Mouse (Mus musculus) intestine, embryonic 16.5 days (tissue): ENCODE measurements around the gene Gm13271. TPM values are rescaled to one million over a fixed set of nuclear protein-coding genes. Genes with fewer than 3 reads are reported as not detected.
"Not testable (repeated sequence)": the region's sequence is repeated elsewhere in the genome, so short reads cannot be mapped to it uniquely, and the experiment has no call there.

ENCODE experiments used
- ATAC-seq: fragments of 200-750 bp; cut with Nextera tagmentation; 2 replicates; pipeline ENCODE4 v1.8.0; 2017; ENCODE audit warnings: moderate TSS enrichment, moderate library complexity
- H3K27ac ChIP-seq: fragments of 300-500 bp; sonication (generic); 2 replicates; pipeline ENCODE4 v1.5.1; 2014; ENCODE audit warnings: mild to moderate bottlenecking, low read length
- H3K27me3 ChIP-seq: fragments of 300-500 bp; sonication (generic); replicated peaks from 2 replicates; pipeline ENCODE4 v1.6.1; 2014; ENCODE audit warnings: low read length, control low read depth, mixed read lengths; ENCODE audit not compliant: control insufficient read depth, insufficient read depth
- H3K36me3 ChIP-seq: fragments of 300-500 bp; sonication (generic); 2 replicates; pipeline ENCODE4 v1.6.1; 2014; ENCODE audit warnings: low read length, control low read depth; ENCODE audit not compliant: control insufficient read depth, insufficient read depth
- H3K4me1 ChIP-seq: fragments of 300-500 bp; sonication (generic); 2 replicates; pipeline ENCODE4 v1.6.1; 2014; ENCODE audit warnings: low read length, control low read depth, mixed read lengths; ENCODE audit not compliant: control insufficient read depth, insufficient read depth
- H3K4me2 ChIP-seq: fragments of 300-500 bp; sonication (generic); 2 replicates; pipeline ENCODE4 v1.6.1; 2014; ENCODE audit warnings: low read depth, low read length, control low read depth
- H3K4me3 ChIP-seq: fragments of 300-500 bp; sonication (generic); 2 replicates; pipeline ENCODE4 v1.5.1; 2014; ENCODE audit warnings: mild to moderate bottlenecking, low read length
- H3K9ac ChIP-seq: fragments of 300-500 bp; sonication (generic); 2 replicates; pipeline ENCODE4 v1.6.1; 2014; ENCODE audit warnings: low read depth, low read length
- H3K9me3 ChIP-seq: fragments of 300-500 bp; sonication (generic); 2 replicates; pipeline ENCODE4 v1.6.1; 2016; ENCODE audit warnings: low read length, control low read depth; ENCODE audit not compliant: control insufficient read depth
- WGBS: fragments of 180-500 bp; shearing (Covaris S2); extraction: QIAGEN DNeasy Blood & Tissue Kit; methylation state at CpG from one replicate; pipeline ENCODE4 v1.1.7; 2014; 5-methylcytosine and 5-hydroxymethylcytosine counted together
- polyA plus RNA-seq: library from polyadenylated mRNA; unstranded; fragments of >200 nt; fragmentation: Nextera tagmentation; extraction: Ambion mirVana; gene quantifications from 2 replicates; pipeline ENCODE4 v1.2.1, GENCODE M21; 2015

Gm13271 gene
- polyA plus RNA-seq, 1 experiment from 2014 or later = not detected

- not testable (repeated sequence) for H3K4me3 ChIP-seq, H3K27ac ChIP-seq, H3K9ac ChIP-seq, H3K4me1 ChIP-seq, H3K4me2 ChIP-seq, H3K36me3 ChIP-seq, ATAC-seq, H3K27me3 ChIP-seq, H3K9me3 ChIP-seq
- WGBS = no CpG with 5 or more reads among the region's 29 CpGs
Observed at GRCm38 (mm10) chr4:88779550-88779949, 24.9 kb downstream of the Gm13271 start, which contains the start of gene Gm13272. Gm13272 (plus strand) TSS chr4:88779850.

- H3K4me1 ChIP-seq, H3K36me3 ChIP-seq, ATAC-seq, H3K27ac ChIP-seq, H3K27me3 ChIP-seq, H3K9me3 ChIP-seq, H3K4me2 ChIP-seq, H3K4me3 ChIP-seq, H3K9ac ChIP-seq: not testable (repeated sequence)
- WGBS = 45% methylated on average over 13 of the region's 18 CpGs
Observed at GRCm38 (mm10) chr4:88780320-88780719, 25.7 kb downstream of the Gm13271 start.

GRCm38 (mm10) chr4:88781831-88782230, 27.2 kb downstream of the Gm13271 start, which contains the start of gene Ifnz:
Ifnz (plus strand) TSS chr4:88782131.
- H3K27me3 ChIP-seq, ATAC-seq, H3K27ac ChIP-seq, H3K36me3 ChIP-seq, H3K9me3 ChIP-seq, H3K4me1 ChIP-seq, H3K9ac ChIP-seq: not testable (repeated sequence)
- peak within 1 kb of the TSS; percentile 27; the same call in 1 of the 2 replicates for H3K4me3 ChIP-seq
- WGBS = 17% methylated on average over 4 of the region's 7 CpGs
- peak within 1 kb of the TSS; percentile 33; the same call in 1 of the 2 replicates for H3K4me2 ChIP-seq

GRCm38 (mm10) chr4:88782335-88782734, 27.7 kb downstream of the Gm13271 start:
- not testable (repeated sequence) for H3K4me1 ChIP-seq, H3K9ac ChIP-seq, ATAC-seq, H3K27me3 ChIP-seq, H3K36me3 ChIP-seq, H3K9me3 ChIP-seq, H3K27ac ChIP-seq
- peak overlapping the region; percentile 33; the same call in 1 of the 2 replicates for H3K4me2 ChIP-seq
- peak overlapping the region; percentile 27; the same call in 1 of the 2 replicates for H3K4me3 ChIP-seq
- WGBS = 0% methylated on average over 12 of the region's 31 CpGs

GRCm38 (mm10) chr4:88785409-88785808, 30.7 kb downstream of the Gm13271 start, which contains the start of gene Gm13276:
Gm13276 (plus strand) TSS chr4:88785709.
- H3K27me3 ChIP-seq, H3K9ac ChIP-seq, H3K4me3 ChIP-seq, H3K9me3 ChIP-seq, H3K27ac ChIP-seq, H3K4me2 ChIP-seq, H3K4me1 ChIP-seq, ATAC-seq, H3K36me3 ChIP-seq: not testable (repeated sequence)
- no CpG with 5 or more reads among the region's 27 CpGs for WGBS

GRCm38 (mm10) chr4:88788402-88788801, 33.7 kb downstream of the Gm13271 start, which contains the start of gene Gm13277:
Gm13277 (plus strand) TSS chr4:88788632.
- WGBS = 0% methylated on average over 1 of the region's 28 CpGs
- H3K27ac ChIP-seq, H3K9ac ChIP-seq, H3K4me2 ChIP-seq, H3K4me3 ChIP-seq, H3K9me3 ChIP-seq, H3K4me1 ChIP-seq, H3K36me3 ChIP-seq, ATAC-seq, H3K27me3 ChIP-seq: not testable (repeated sequence)

- H3K27ac ChIP-seq, H3K9ac ChIP-seq, H3K4me1 ChIP-seq, ATAC-seq, H3K4me2 ChIP-seq, H3K36me3 ChIP-seq, H3K4me3 ChIP-seq, H3K9me3 ChIP-seq, H3K27me3 ChIP-seq: not testable (repeated sequence)
- no CpG with 5 or more reads among the region's 28 CpGs for WGBS
Observed at GRCm38 (mm10) chr4:88791250-88791649, 36.6 kb downstream of the Gm13271 start, which contains the start of gene Gm13278. Gm13278 (plus strand) TSS chr4:88791550.

- not testable (repeated sequence) for ATAC-seq, H3K9ac ChIP-seq, H3K4me3 ChIP-seq, H3K4me2 ChIP-seq, H3K36me3 ChIP-seq, H3K27ac ChIP-seq, H3K27me3 ChIP-seq, H3K9me3 ChIP-seq, H3K4me1 ChIP-seq
- WGBS = 0% methylated on average over 9 of the region's 52 CpGs
Observed at GRCm38 (mm10) chr4:88793936-88794675, 39.4 kb downstream of the Gm13271 start, which contains the start of gene Gm13275. Gm13275 (plus strand) TSS chr4:88794487.

- ATAC-seq, H3K9me3 ChIP-seq, H3K4me1 ChIP-seq, H3K27me3 ChIP-seq, H3K4me3 ChIP-seq, H3K36me3 ChIP-seq, H3K4me2 ChIP-seq, H3K9ac ChIP-seq, H3K27ac ChIP-seq: not testable (repeated sequence)
- no CpG with 5 or more reads among the region's 28 CpGs for WGBS
Observed at GRCm38 (mm10) chr4:88797097-88797496, 42.4 kb downstream of the Gm13271 start, which contains the start of gene Gm13279. Gm13279 (plus strand) TSS chr4:88797397.
